Mouse (Mus musculus): ENCODE measurements around the gene Nwd1.

The Nwd1 gene

GRCm38 (mm10) chr8:72716594-72716993 lies 70.1 kb downstream of the Nwd1 start:
- no peak for DNase-seq

- DNase-seq = no peak
Measured at GRCm38 (mm10) chr8:72720541-72720940, 74.0 kb downstream of the Nwd1 start.

GRCm38 (mm10) chr8:72722769-72723650 lies 76.5 kb downstream of the Nwd1 start, which contains the start of gene Sin3b:
TSS of gene Sin3b (plus strand) at chr8:72723285.
- DNase-seq = peak; percentile 97

- peak; percentile 35 for DNase-seq
Measured at GRCm38 (mm10) chr8:72723651-72724001, 77.1 kb downstream of the Nwd1 start.

- DNase-seq = no peak
Measured at GRCm38 (mm10) chr8:72728636-72729035, 82.1 kb downstream of the Nwd1 start.

- DNase-seq = no peak
Measured at GRCm38 (mm10) chr8:72735001-72735400, 88.5 kb downstream of the Nwd1 start.

GRCm38 (mm10) chr8:72736868-72737267 lies 90.4 kb downstream of the Nwd1 start:
- DNase-seq = no peak

- DNase-seq = peak; percentile 55
Measured at GRCm38 (mm10) chr8:72746061-72746460, 99.5 kb downstream of the Nwd1 start.

- DNase-seq = no peak
Measured at GRCm38 (mm10) chr8:72749846-72750245, 103.3 kb downstream of the Nwd1 start.

GRCm38 (mm10) chr8:72750266-72750665 lies 103.8 kb downstream of the Nwd1 start:
- DNase-seq = no peak

- DNase-seq = no peak
Measured at GRCm38 (mm10) chr8:72751126-72751525, 104.6 kb downstream of the Nwd1 start.

GRCm38 (mm10) chr8:72752289-72752688 lies 105.8 kb downstream of the Nwd1 start:
- no peak for DNase-seq

GRCm38 (mm10) chr8:72753165-72753564 lies 106.7 kb downstream of the Nwd1 start:
- no peak for DNase-seq

- DNase-seq = no peak
Measured at GRCm38 (mm10) chr8:72753781-72754180, 107.3 kb downstream of the Nwd1 start.

GRCm38 (mm10) chr8:72756031-72756430 lies 109.5 kb downstream of the Nwd1 start:
- DNase-seq = no peak

GRCm38 (mm10) chr8:72756771-72757390 lies 110.4 kb downstream of the Nwd1 start:
- DNase-seq = peak; percentile 2

GRCm38 (mm10) chr8:72757426-72758195 lies 111.1 kb downstream of the Nwd1 start:
- DNase-seq = peak; percentile 2

- DNase-seq = peak; percentile 3
Measured at GRCm38 (mm10) chr8:72758310-72758709, 111.8 kb downstream of the Nwd1 start.

- DNase-seq = peak; percentile 0
Measured at GRCm38 (mm10) chr8:72760216-72760615, 113.7 kb downstream of the Nwd1 start.

GRCm38 (mm10) chr8:72761322-72762051 lies 115.0 kb downstream of the Nwd1 start, which contains the start of gene F2rl3:
TSS of gene F2rl3 (plus strand) at chr8:72761880.
- peak; percentile 16 for DNase-seq

- DNase-seq = peak; percentile 1
Measured at GRCm38 (mm10) chr8:72762306-72762705, 115.8 kb downstream of the Nwd1 start.

- no peak for DNase-seq
Measured at GRCm38 (mm10) chr8:72765696-72766095, 119.2 kb downstream of the Nwd1 start.

GRCm38 (mm10) chr8:72766777-72767176 lies 120.3 kb downstream of the Nwd1 start:
- DNase-seq = no peak
